Mouse (Mus musculus) embryonic fibroblast, embryonic 13.5 days (primary cell): ENCODE data around the gene Xkr8. TPM values are rescaled to one million over a fixed set of nuclear protein-coding genes. Genes with fewer than 3 reads are reported as not detected.

Source experiments
- H3K27ac ChIP-seq: 2 replicates; pipeline ENCODE4 v1.5.1; 2012; ENCODE audit warnings: low read length, control low read depth, inconsistent platforms; ENCODE audit not compliant: insufficient read depth
- H3K4me1 ChIP-seq: 2 replicates; pipeline ENCODE4 v1.6.1; 2011; ENCODE audit warnings: low read length; ENCODE audit not compliant: control insufficient read depth, insufficient read depth
- H3K4me3 ChIP-seq: 2 replicates; pipeline ENCODE4 v1.5.1; 2011; ENCODE audit warnings: mild to moderate bottlenecking, control low read depth, low read length; ENCODE audit not compliant: insufficient read depth
- CTCF ChIP-seq: IDR thresholded peaks from 2 replicates; pipeline ENCODE4 v1.5.1; 2011; ENCODE audit warnings: mild to moderate bottlenecking, control low read depth, low read length, moderate library complexity, borderline replicate concordance; ENCODE audit not compliant: insufficient read depth
- POLR2A ChIP-seq: IDR thresholded peaks from 2 replicates; pipeline ENCODE4 v1.6.1; 2011; ENCODE audit warnings: low read depth, mild to moderate bottlenecking, control low read depth, low read length, moderate library complexity
- polyA plus RNA-seq: library from polyadenylated mRNA; stranded (reverse); fragments of >200 nt; gene quantifications from 2 replicates; pipeline ENCODE4 v1.2.4, GENCODE M21; 2011; ENCODE audit warnings: low read depth; ENCODE audit not compliant: missing spikeins, insufficient read length

Xkr8 gene
- polyA plus RNA-seq, 1 experiment, result 10.2 TPM

- TF ChIP-seq CTCF (no peak), POLR2A (no peak)
- peaks cover 7% of the 10 kb centered on the region; the same call in 1 of the 2 replicates for H3K4me1 ChIP-seq
- H3K27ac ChIP-seq, result no peak overlapping the region
These were observed 25.4 kb upstream of the Xkr8 start for GRCm38 (mm10) chr4:132757633-132758351.

GRCm38 (mm10) chr4:132756974-132757373, 24.6 kb upstream of the Xkr8 start, which contains the start of gene Smpdl3b:
TSS of gene Smpdl3b (minus strand) at chr4:132757252.
- peak; percentile 64; the same call in 1 of the 2 replicates for TF ChIP-seq CTCF
- peak; percentile 25; the same call in 1 of the 2 replicates for TF ChIP-seq POLR2A
- H3K4me3 ChIP-seq, result peak within 1 kb of the TSS; percentile 37

More at GRCm38 (mm10) chr4:132757633-132758351, 25.4 kb upstream of the Xkr8 start:
- H3K4me3 ChIP-seq, result no peak overlapping the region

GRCm38 (mm10) chr4:132752992-132753391, 20.6 kb upstream of the Xkr8 start:
- H3K27ac ChIP-seq, result no peak overlapping the region
- H3K4me3 ChIP-seq, result no peak overlapping the region
- no peak for TF ChIP-seq CTCF
- TF ChIP-seq POLR2A, result no peak
- H3K4me1 ChIP-seq, result peaks cover 6% of the 10 kb centered on the region; the same call in 1 of the 2 replicates

More at GRCm38 (mm10) chr4:132756974-132757373, 24.6 kb upstream of the Xkr8 start, which contains the start of gene Smpdl3b:
- Histone ChIP-seq H3K4me1 (peaks cover 7% of the 10 kb centered on the region; the same call in 1 of the 2 replicates), H3K27ac (no peak within 1 kb of the TSS)

- TF ChIP-seq POLR2A (no peak), CTCF (no peak)
- Histone ChIP-seq H3K27ac (no peak overlapping the region), H3K4me1 (no peaks in the 10 kb centered on the region), H3K4me3 (no peak overlapping the region)
These were observed 17.1 kb upstream of the Xkr8 start for GRCm38 (mm10) chr4:132749258-132749982.

GRCm38 (mm10) chr4:132748778-132749177, 16.4 kb upstream of the Xkr8 start:
- TF ChIP-seq CTCF, result no peak
- TF ChIP-seq POLR2A, result no peak
- Histone ChIP-seq H3K4me1 (no peaks in the 10 kb centered on the region), H3K27ac (no peak overlapping the region), H3K4me3 (no peak overlapping the region)

- no peak overlapping the region for H3K4me3 ChIP-seq
- no peak overlapping the region for H3K27ac ChIP-seq
- TF ChIP-seq POLR2A, result no peak
- no peaks in the 10 kb centered on the region for H3K4me1 ChIP-seq
These were observed 15.4 kb upstream of the Xkr8 start for GRCm38 (mm10) chr4:132747664-132748259.

GRCm38 (mm10) chr4:132746911-132747517, 14.7 kb upstream of the Xkr8 start:
- H3K4me1 ChIP-seq, result no peaks in the 10 kb centered on the region
- no peak overlapping the region for H3K4me3 ChIP-seq
- TF ChIP-seq CTCF (no peak), POLR2A (no peak)
- H3K27ac ChIP-seq, result no peak overlapping the region

GRCm38 (mm10) chr4:132743992-132744911, 11.9 kb upstream of the Xkr8 start:
- TF ChIP-seq CTCF (no peak), POLR2A (no peak)
- H3K27ac ChIP-seq, result no peak overlapping the region
- H3K4me1 ChIP-seq, result no peaks in the 10 kb centered on the region
- H3K4me3 ChIP-seq, result no peak overlapping the region
